Mouse (Mus musculus) left cerebral cortex, postnatal 10 days (tissue): ENCODE measurements around the gene Krt80. TPM values are rescaled to one million over a fixed set of nuclear protein-coding genes. Genes with fewer than 3 reads are reported as not detected.
A peak's percentile ranks its signal among the peaks of the same experiment; 100 is the strongest.

ENCODE experiments used
- DNase-seq, 2 experiments: peaks; one replicate each; pipeline ENCODE4 v3.0.0; 2021 to 2022; ENCODE audit warnings: low spot score in 2 of 2, mixed read lengths in 1 of 2; ENCODE audit errors: extremely low spot score in 1 of 2
- intact Hi-C: fragments of 180-260 bp; cut with DNase I; formaldehyde crosslinking; loops from one replicate; pipeline ENCODE4 v1.15.1; 2025
- total RNA-seq, 2 experiments: library from RNA; stranded (reverse); gene quantifications; 2 replicates each; pipeline ENCODE4 v1.2.3; 2021

Gene Krt80
- under 1 TPM; 0.54 to 0.81 TPM for total RNA-seq

DNA sequence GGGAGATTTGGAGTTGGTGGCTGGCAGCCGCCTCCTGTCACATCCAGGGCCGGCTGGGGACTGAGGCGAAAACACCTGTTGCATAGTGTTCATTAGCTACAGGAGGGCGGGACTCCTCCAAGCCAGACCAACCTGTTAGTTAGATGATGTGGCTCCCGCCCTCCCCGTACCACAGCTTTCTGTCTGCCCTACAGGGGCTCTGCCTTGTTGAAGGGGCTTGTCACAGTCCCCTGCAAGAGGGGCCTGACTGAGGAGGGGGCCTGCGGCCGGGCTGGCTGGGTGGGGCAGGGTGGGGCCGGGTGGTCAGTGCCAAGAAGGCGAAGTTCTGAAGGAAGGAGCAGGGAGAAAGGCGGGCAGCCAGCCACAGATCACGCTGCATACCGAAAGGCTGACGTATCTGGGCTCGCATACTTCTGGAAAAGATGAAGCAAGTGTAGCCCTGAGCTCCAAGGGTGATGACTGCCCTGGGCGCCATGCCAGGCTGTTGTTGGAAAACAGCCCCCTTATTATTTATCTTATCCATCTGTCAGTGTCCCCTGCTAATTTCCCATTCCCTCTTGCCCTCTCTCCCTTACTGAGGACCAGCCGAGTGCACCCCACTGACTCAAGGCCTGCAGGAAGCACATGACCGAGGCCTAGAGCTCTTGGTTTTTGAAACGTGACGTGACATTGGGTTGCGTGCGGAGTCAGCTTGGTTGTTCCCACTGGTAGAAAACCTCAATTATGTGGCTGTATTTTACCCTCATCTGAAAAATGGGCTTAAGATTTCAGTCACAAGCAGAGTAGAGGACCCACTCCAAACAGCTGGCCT lies at the start of gene Krt80:
Krt80 (minus strand) TSS at position 62 of the 811 bp plus-strand sequence.
- intact Hi-C loops: no loop called here

DNA sequence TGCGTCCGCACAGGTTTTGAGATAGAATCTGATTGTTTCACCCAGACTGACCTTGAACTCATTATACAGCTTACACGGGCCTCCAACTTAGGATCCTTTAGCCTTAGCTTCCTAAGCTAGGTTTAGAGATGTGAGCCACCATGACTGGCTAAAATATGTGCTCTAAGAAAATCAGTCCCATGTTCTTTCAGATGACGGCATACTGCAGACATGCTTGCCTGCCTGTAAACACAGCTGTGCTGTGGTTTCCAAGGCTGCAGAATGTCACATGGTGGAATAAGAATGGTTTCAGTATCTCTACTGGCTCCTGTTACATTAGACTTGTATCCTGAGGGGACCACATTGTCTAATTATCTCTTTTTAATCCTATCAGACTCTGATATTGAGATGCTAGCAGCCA lies 49.0 kb upstream of the Krt80 start:
- DNase-seq: peak in 1 of 2 experiments; percentile 26
- intact Hi-C loops: no loop called here

More for the DNA sequence above, at the start of gene Krt80:
- DNase-seq: peak in 1 of 2 experiments; percentile 83

DNA sequence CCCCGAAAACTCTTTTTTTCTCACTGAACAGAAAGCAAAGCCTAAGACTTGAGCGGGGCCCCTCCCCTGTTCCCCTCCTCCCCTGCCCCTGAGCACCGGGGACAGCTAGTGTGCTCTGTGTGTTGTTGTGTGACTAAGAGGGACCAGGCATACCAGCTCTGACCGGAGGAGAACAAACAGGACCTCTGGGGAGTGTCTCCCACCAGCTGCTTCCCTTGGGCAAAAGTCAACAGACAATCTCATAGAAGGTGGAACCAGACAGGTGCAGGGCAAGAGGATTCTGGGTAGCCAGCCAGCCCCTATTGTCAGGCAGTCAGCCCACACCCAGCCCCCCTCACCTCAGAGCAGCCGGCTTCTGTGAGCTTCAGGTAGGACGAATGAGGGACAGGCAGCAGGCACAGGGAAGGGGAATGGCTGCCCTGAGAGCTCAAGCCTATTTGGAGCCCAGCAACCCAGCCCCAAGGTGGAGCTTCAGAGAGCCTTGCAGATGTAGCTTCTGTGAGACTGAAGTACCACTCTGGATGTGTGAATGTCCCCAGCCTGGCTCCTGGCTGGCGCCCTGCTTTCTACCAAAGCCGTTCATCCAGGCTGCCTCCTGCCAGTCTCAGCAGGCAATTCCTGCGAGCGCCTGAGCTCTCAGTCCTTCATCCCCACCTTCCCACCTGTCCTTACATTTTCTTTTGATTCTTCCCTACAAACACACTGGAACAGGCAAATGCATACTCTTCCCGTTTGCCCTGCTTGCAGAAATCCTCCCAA lies 45.0 kb upstream of the Krt80 start:
- intact Hi-C loops: no loop called here
- no peak for DNase-seq

DNA sequence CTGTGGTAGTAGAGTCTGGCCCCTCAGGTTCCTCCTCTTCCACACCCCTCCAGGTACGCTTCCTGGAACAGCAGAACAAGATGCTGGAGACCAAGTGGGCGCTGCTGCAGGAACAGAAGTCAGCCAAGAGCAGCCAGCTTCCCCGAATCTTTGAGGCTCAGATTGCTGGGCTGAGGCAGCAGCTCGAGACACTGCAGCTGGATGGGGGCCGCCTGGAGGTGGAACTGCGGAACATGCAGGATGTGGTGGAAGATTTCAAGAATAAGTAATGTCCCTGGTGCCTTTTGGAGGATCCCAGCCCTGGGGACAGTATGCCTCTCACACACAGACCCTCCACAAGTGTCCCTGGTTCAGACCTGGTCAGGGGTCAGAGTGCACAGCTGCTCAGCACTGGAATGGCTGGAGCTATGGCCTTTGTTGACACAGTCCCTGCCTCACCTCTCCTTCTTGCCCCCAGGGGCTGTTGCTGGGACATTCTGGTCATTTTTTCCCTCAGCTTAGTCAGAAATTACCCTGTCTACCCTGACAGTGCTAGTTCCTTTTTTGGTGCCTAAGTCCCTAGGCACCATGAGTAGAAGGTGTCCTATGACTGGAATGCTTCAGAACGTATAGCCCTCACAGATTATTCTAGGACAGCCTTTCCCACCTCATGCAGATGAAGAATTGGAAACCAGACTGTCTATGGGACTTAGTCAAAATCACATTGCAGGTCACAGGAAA lies 44.1 kb upstream of the Krt80 start:
- DNase-seq: peak in 1 of 2 experiments; percentile 46
- intact Hi-C loops: no loop called here

DNA sequence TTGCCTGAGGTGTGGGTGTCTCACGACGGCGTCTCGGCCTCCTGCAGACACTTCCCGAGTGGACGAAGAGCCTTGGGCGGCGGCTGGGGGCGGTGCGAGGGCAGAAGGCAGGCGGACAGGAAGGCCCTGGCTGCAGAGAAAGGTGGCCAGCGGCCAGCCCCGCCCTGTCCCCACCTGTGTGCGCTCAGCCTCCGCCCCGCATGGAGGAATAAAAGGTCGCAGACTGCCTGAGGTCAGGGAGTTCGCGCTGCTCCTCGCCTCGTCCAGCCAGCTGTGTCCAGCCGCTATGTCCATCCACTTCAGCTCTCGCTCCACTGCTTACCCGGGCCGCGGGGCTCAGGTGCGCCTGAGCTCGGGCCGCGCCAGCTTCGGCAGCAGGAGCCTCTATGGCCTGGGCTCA lies 42.2 kb upstream of the Krt80 start:
- intact Hi-C loops: no loop called here

DNA sequence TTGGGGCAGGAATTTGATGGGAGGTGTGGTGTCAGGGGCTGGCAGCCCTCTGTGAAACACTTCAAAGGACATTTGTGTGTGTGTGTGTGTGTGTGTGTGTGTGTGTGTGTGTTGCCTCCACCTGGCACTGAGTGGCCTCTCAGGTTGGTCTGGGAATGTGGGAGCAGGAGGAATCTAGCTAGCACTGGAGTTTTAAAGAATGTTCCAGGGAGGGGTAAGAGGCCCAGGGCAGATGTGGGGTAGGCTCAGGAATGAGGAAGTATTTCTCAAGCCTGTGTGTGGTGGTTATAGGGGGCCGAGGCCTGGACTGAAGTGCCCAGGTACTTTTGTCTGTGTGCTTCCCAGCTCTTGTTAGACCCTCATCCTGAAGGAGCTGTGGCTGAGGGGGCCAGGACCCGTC lies 40.8 kb upstream of the Krt80 start, which contains the start of gene Krt7:
Krt7 (plus strand) TSS at position 269 of the 400 bp plus-strand sequence.
- intact Hi-C loops: no loop called here

More for the DNA sequence above, 42.2 kb upstream of the Krt80 start:
- no peak for DNase-seq

DNA sequence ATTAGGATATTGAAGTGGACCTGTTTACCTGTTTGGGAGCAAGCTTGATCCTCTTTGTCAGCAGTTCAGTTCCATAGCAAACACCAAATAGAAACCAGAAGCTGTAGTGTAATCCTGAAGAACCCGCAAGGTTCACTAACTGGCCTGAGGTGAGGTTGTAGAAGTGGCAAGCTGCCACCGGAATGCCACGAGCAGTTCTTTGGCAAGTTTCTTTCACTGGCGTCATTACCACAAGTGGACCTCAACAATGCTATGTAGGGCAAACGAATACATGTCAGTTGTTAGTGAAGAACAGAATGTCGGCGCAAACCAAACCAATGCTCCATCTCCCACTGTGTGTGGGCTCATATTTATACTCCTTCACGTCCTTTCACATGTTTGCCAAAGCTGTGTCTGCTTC lies 28.3 kb upstream of the Krt80 start:
- intact Hi-C loops: no loop called here
- no peak for DNase-seq

More for the DNA sequence above, 40.8 kb upstream of the Krt80 start, which contains the start of gene Krt7:
- no peak for DNase-seq

DNA sequence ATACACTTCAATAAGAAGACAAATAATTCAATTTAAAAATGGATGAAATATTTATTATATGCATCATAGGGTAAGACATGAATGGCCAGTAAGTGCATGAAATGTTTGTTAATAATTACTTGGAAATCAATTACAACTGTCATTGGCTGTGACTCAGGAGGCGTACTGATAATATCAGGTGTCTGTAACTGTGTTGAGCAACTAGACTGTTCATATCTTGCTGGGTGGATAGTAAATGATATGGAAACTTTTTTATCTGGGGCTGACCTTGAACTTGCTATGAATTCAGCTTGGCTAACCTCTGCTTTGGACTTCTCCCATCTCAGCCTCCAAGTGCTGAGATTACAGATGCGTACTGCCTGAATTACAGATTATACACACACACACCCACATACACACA lies 27.7 kb upstream of the Krt80 start:
- DNase-seq: no peak
- intact Hi-C loops: no loop called here

DNA sequence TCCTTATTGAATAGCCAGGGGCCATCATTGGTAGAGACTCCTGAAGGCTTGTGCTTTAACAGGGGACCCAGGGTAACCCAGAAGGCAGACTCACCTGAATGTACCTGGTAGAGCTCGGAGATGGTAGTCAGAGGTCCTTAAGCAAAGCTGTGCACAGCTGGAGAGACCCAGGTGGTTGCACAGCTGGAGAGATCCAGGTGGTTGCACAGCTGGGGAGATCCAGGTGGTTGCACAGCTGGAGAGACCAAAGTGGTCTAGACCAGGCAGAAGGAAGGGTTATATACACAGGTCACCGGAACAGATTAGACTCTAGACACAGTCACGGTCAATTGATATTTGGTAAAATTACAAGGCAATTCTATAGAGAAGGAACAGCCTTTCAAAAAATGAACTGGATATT lies 27.0 kb upstream of the Krt80 start:
- DNase-seq: no peak
- intact Hi-C loops: no loop called here

DNA sequence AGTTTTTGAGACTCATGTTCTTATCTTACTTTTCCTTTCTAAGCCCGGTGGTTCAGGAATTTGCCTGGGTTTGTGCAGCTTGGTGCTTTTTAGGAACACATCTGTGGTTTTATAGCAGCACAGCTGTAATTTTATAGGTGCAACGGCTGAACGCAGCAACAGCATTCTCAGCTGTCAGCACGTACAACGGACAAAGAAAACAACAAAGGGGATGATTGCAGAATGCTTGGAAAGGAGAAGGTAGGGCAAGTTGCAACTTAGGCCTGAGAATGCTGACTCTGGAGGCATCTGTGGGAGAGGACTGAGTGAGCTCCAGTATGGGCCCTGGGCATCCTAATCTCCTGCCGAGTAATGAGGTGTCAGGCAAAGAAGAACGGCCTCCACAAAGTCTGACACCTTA lies 26.5 kb upstream of the Krt80 start:
- intact Hi-C loops: no loop called here
- DNase-seq: no peak

DNA sequence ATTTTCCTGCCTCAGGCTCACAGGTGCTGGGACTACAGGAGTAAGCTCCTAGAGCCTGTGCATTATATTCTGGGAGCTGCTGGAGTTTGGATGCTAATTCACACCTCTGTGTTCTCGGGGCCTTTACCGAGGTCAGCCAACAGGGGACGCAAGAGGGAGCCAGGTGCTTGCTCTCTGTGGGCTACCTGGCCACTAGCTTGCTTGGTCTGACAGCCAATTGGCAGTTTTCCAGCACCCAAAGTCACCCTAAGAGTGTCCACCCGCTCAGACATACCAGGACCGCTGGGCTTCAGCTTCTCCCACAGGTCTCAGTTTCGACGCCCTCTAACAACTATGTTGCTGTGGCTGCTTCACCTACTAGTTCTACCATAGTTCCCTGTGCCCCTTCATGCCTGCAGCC lies 24.9 kb upstream of the Krt80 start:
- intact Hi-C loops: no loop called here
- DNase-seq: no peak

DNA sequence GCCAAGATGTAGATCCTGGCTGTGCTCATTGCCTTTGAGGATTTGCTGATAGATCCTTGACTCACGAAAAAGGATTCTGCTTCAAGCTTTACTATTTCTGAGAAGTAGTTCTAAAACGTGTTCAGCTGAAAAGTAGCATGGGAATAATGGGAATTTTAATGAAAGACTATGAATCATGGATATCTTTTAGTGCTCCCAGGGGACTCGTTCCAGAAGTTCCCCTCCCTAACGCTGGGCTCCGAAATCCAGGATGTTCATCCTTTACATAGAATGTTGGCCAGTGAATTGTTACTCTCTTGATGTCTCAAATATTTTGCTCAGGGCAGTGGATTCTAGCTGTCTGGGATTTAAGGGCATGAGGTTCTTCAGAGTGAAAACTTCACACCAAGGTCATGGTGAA lies 22.3 kb upstream of the Krt80 start:
- no peak for DNase-seq
- intact Hi-C loops: no loop called here

DNA sequence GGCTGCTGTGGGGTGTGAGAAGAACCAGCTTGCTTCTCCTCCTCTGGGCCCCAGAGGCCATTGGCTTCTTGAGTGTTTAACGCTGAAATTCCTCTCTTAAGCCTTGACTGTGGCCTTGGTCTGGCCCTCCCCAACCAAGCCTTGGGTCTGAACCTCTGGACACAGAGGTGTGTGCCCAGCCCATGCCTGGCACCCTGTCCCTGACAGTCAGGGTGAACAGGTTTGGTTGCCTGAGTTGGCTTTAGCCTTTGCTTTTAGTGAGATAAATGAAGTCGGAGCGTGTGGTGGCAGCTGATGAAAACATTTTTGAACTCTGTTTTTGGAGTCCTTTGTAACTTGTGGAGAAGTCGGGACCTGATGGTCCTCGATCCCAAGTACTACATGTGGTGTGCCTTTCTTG lies 20.2 kb upstream of the Krt80 start:
- intact Hi-C loops: no loop called here
- DNase-seq: no peak

DNA sequence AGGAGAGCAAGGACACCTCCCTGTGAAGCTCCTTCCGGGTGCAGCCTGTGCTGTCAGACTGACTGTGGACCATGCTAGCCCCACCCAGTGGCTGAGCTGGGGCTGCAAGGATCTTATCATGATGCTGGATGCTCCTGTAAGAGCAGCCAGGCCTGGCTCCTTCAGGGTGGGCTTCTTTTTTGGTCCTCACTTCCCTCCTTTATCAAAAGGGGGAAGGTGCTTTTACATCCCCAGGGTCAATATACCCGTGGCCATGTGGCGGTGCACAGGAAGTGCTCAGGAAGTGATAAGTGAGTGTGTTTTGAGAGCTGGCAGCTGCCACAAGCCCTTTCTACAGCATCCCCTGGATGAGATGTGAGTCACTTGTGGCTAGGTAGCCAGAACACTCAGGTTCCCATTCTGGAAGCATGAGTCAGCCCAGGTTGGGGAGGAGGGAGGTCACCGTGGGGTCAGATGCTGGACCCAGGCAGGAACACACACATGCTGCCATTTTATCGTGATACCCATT lies 18.1 kb upstream of the Krt80 start:
- intact Hi-C loops: loop anchor here (5.0 kb wide), 1 partner anchor 46 kb away; no protein-coding TSS in a partner anchor
- DNase-seq: no peak

DNA sequence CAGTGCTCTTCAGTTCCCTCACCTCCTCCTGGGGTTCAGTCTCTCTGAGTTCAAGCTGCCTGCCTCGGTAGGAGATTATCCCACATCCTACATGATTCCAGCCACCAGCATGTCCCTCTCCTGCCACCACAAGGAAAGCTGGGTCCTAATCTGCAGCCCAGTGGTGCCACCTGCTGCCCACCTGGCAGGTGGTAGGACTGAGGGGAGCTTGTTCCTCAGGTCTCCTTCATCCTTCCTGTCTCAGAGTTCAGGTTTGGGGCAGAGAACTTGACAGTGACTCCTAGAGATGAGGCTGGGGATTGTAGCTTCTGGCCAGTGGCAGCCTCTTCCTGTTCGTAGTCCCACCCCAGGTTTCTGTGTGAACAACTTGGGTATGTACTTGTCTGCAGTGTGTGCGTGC lies 17.2 kb upstream of the Krt80 start:
- no peak for DNase-seq

DNA sequence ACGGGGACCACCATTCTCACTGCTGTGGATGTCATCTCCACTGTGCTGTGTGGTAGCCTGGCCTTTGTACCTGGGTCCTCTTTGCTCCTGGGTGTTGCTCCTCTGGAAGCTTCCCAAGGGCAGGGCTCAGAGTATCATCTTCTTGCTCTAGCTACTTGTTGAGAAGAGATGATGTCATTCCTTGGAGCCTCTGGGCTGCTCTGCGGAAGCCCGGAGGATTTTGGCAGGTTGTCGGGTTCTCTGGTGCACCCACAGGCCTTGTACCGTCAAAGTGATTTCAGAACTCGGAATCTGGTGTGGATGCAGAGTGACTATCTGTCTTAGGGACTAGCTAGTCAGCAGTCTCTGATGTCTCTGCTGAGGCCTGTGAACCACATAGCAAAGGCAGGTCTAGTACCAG lies 15.1 kb upstream of the Krt80 start:
- DNase-seq: no peak
- intact Hi-C loops: loop anchor here (5.0 kb wide), 1 partner anchor 43 kb away; no protein-coding TSS in a partner anchor

More for the DNA sequence above, 17.2 kb upstream of the Krt80 start:
- intact Hi-C loops: loop anchor here (5.0 kb wide), 1 partner anchor 45 kb away; no protein-coding TSS in a partner anchor

DNA sequence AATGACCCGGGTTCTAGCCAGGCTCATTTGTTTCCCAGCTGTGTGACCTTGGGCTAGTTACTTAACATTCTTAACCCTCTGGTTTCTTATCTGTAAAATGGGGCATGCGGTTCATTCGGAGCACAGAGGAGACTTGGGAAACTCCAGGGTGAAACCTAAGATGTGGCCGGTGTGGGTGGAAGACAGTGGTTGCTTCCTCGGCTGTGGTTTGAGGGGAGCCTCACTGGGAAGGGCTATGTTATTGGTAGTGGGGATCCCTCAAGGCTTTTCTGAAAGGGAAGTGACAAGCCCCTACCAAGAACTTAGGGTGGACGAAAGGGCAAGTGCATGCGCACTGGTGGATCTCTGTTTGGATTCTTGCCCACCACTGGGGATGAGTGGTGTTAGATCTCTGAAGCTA lies 14.6 kb upstream of the Krt80 start:
- intact Hi-C loops: loop anchor here (5.0 kb wide), 1 partner anchor 42 kb away; no protein-coding TSS in a partner anchor

DNA sequence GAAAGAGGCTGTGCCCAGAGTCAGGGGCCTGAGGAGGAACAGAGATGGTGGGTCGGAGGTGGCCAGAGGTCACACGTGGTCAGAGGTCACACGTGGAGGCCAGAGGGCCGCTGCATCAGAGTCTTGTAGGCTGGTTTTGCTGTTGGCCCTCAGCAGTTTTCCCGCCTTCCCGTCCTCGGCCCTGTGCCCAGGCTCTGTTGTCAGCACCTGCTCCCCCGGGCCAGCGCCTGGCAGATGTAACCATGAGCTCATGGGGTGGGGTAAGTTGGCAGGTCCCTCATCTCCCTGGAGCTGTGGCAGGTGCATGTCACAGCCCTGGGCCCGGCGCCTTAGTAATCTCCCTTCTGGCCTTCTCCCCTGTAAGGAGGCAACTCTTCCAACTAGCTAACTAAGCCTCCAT lies 12.8 kb upstream of the Krt80 start:
- intact Hi-C loops: no loop called here
- no peak for DNase-seq

More for the DNA sequence above, 14.6 kb upstream of the Krt80 start:
- no peak for DNase-seq

DNA sequence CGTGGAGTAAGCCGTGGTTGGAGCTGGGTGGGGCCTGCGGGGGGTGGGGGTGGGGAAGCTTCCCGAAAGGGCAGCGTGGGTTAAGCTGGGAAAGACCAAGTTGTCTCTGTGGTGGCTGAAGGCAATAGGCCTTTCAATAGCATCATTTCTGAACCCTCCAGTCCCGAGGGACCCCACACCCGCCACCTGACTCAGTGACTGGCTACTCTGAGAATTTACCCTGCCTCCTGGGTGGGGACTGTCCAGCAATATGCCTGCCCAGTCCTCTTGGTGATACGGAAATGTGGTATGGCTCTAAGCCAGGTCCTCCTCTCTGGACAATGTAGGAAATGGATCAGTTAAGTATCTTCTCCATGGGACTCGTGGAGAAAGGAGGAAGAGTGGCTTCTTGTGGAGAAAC lies 11.8 kb upstream of the Krt80 start:
- intact Hi-C loops: no loop called here
- DNase-seq: no peak
